Mouse (Mus musculus) bone marrow, adult 2 months (tissue): ENCODE measurements around the gene Crnn. TPM values are rescaled to one million over a fixed set of nuclear protein-coding genes. Genes with fewer than 3 reads are reported as not detected.

Experiments
- H3K27ac ChIP-seq: fragments of 200-500 bp; 2 replicates; pipeline ENCODE4 v1.5.1; 2012; ENCODE audit warnings: low read depth, mild to moderate bottlenecking, control low read depth, inconsistent platforms, low read length; ENCODE audit not compliant: control insufficient read depth, poor library complexity, insufficient read depth
- H3K4me1 ChIP-seq: fragments of 200-500 bp; 2 replicates; pipeline ENCODE4 v1.6.1; 2011; ENCODE audit warnings: low read length; ENCODE audit not compliant: control insufficient read depth, insufficient read depth
- H3K4me3 ChIP-seq: fragments of 200-500 bp; replicated peaks from 2 replicates; pipeline ENCODE3; 2011; ENCODE audit warnings: mild to moderate bottlenecking, low read depth, low read length, control low read depth; ENCODE audit not compliant: control insufficient read depth
- CTCF ChIP-seq: fragments of 200-500 bp; IDR thresholded peaks from 2 replicates; pipeline ENCODE4 v1.5.1; 2011; ENCODE audit warnings: low read length, control low read depth; ENCODE audit not compliant: control insufficient read depth, insufficient read depth
- POLR2A ChIP-seq: fragments of 200-500 bp; IDR thresholded peaks from 2 replicates; pipeline ENCODE4 v1.6.1; 2011; ENCODE audit warnings: low read depth, mild to moderate bottlenecking, control low read depth, low read length, borderline replicate concordance; ENCODE audit not compliant: control insufficient read depth
- WGBS: fragments of 180-500 bp; shearing (Covaris S2); methylation state at CpG from one replicate; pipeline ENCODE4 v1.1.7; 2018; 5-methylcytosine and 5-hydroxymethylcytosine counted together
- polyA plus RNA-seq: library from polyadenylated mRNA; stranded (reverse); fragments of >200 nt; gene quantifications from 2 replicates; pipeline ENCODE4 v1.2.4, GENCODE M21; 2011; ENCODE audit warnings: low replicate concordance; ENCODE audit not compliant: missing spikeins, insufficient read depth, insufficient read length

Gene Crnn
- polyA plus RNA-seq, 1 experiment, result not detected

DNA sequence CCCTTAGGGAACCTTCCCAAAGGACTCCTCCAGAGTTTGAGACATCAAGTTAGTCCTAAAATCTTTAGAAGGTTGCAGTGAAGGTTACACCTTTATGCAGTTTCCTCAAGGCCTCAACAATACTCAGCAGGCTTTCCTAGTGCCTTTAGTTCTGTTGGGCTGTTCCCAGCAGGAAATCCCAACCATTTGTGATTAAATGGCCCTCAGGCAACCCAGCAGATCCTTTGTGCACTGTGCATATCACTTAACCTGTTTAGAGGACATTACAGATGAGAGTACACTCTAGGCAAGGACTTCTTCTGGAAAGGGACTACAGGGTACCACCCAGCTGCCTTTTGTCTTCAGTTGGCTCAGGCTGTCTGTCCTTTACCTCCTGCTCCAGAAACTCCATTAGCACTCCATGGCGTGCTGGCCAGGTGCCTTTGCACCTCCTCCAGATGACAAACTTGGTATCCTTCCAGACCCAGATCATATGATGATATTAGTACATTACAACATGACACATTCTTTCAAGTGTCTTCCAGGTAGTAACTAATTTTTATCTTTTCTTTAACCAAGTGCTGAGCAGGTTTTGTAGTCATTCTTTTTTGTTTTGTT, 18.5 kb downstream of the Crnn start:
- Histone ChIP-seq H3K27ac (no peak overlapping the region), H3K4me3 (no peak overlapping the region), H3K4me1 (no peaks in the 10 kb centered on the region)
- WGBS, result 66% methylated on average over 1 of the region's 1 CpGs
- TF ChIP-seq CTCF (no peak), POLR2A (no peak)

DNA sequence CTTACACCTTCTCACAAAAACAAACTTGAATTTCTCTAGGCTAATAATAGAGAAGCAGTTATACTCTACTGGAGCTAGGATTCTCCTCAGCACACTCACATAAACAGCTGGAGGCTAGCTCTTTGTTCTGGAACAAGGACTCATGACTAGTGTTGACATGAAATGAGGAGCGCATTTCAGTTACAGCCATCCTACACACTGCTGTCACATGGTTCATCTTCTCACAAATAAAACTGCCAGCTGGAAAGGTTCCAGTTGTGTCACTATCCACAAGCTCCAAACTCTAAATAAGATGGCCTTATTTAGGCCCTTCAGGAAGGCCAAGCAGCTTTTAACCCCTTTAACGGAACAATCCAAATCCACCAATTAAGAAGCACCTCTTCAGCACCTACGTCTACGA, 36.3 kb downstream of the Crnn start:
- Histone ChIP-seq H3K27ac (no peak overlapping the region), H3K4me1 (no peaks in the 10 kb centered on the region), H3K4me3 (no peak overlapping the region)
- 85% methylated on average over 4 of the region's 4 CpGs for WGBS
- TF ChIP-seq CTCF (no peak), POLR2A (no peak)

DNA sequence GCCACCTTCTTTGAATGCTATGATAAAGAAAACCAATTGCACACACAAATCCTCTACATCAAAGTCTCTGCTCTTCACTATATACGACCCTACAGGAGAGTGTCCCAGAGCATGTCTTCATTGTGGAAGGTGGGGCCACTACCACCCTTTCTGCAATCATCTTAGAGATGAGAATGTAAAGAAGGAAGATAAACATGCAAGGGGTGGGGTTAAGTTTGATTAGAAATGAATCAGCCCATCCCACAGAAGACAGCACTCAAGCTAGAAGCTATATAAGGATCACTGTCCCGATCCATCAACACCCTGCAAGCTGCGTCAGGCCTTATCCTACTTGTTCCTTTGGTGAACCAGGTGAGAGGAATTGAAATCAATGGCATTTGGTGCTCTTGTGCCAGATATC, 52.4 kb downstream of the Crnn start, which contains the start of gene Flg2:
Flg2 (plus strand) TSS at position 301 of the 400 bp plus-strand sequence.
- 83% methylated on average over 3 of the region's 3 CpGs for WGBS
- no peak within 1 kb of the TSS for H3K27ac ChIP-seq
- no peak for TF ChIP-seq CTCF
- no peak for TF ChIP-seq POLR2A

More for the DNA sequence above, 52.4 kb downstream of the Crnn start, which contains the start of gene Flg2:
- Histone ChIP-seq H3K4me1 (no peaks in the 10 kb centered on the region), H3K4me3 (no peak within 1 kb of the TSS)

Other genes with a start within 250 kb of the Crnn start
- not detected in 2 replicates for gene Lce3a, start 218.6 kb upstream of the Crnn start, polyA plus RNA-seq
- gene Lce3b, start 211.8 kb upstream of the Crnn start, polyA plus RNA-seq, result not detected in 2 replicates
- not detected in 2 replicates for gene Lce3c, start 200.3 kb upstream of the Crnn start, polyA plus RNA-seq
- not detected in 2 replicates for gene Lce3d, start 187.4 kb upstream of the Crnn start, polyA plus RNA-seq
- not detected in 2 replicates for gene Lce3e, start 177.7 kb upstream of the Crnn start, polyA plus RNA-seq
- not detected in 2 replicates for gene Lce3f, start 152.6 kb upstream of the Crnn start, polyA plus RNA-seq
- not detected in 2 replicates for gene Crct1, start 129.1 kb upstream of the Crnn start, polyA plus RNA-seq
- not detected in 2 replicates for gene Lce1m, start 125.7 kb upstream of the Crnn start, polyA plus RNA-seq
- gene Gm4858, start 76.0 kb upstream of the Crnn start, polyA plus RNA-seq, result not detected in 2 replicates
- not detected in 2 replicates for gene Flg2, start 52.5 kb downstream of the Crnn start, polyA plus RNA-seq
- gene Flg, start 128.7 kb downstream of the Crnn start, polyA plus RNA-seq, result not detected in 2 replicates
- not detected in 2 replicates for gene Hrnr, start 175.0 kb downstream of the Crnn start, polyA plus RNA-seq
- gene Rptn, start 248.9 kb downstream of the Crnn start, polyA plus RNA-seq, result not detected in 2 replicates